Mouse (Mus musculus): ENCODE results near the gene Plcxd2. TPM values are rescaled to one million over a fixed set of nuclear protein-coding genes. Genes with fewer than 3 reads are reported as not detected.

Gene Plcxd2
- polyA plus RNA-seq (2015; fragmentation: Nextera tagmentation; extraction: Ambion mirVana): 0.69 and 0.92 TPM in 2 replicates

DNA sequence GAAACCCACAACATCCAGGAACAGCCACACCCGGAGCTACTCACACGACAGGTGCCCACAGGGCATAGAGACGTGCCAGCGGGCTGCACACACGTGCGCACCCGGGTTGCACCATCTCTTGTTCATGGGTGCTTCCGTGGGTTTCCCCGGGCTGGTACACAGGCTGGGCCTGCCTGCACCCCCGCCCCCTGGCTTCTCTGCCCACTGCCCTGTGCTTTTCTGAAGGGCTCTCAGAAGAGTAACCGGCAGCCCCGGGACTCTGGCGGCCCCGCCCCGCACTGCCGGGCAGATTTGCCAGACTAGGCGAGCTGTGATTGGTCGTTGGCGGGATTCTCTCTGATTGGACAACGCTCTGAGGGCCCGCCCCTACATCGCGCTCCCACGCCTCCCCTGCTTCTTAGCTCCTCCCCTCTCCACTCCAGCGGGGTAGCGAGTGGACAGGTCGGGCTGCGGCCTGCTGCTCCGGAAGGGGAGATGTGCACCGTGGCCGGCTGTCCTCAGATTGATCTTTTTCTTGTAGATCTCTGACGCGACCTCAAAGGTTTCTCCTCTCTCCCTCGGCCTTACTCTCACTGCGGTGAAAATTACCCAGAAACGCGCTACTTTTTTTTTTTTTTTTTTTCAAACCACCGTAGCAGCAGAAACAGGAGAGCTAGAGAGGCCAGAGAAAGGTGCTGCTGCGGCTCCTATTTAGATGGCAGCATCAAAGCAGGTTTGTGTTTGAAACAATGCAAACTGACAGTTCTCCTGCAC, at the start of gene Plcxd2:
Gene Plcxd2 (minus strand): TSS at position 66 of the 753 bp plus-strand sequence.
- ATAC-seq (replicated peaks; ENCODE audit: extremely low read depth, insufficient read depth, low FRiP score): peak; percentile 99
- Histone ChIP-seq H3K4me3 (ENCODE audit: low read length) (peak within 1 kb of the TSS; percentile 84), H3K4me1 (ENCODE audit: control insufficient read depth, insufficient read depth, low read length) (peaks cover 4% of the 10 kb centered on the region), H3K27ac (ENCODE audit: low read length) (peak within 1 kb of the TSS; percentile 79), H3K27me3 (ENCODE audit: control insufficient read depth, insufficient read depth, low read length) (no peaks in the 10 kb centered on the region), H3K9me3 (replicated peaks; ENCODE audit: control insufficient read depth, low read length) (no peaks in the 10 kb centered on the region; the same call in 1 of the 2 replicates), H3K36me3 (ENCODE audit: control insufficient read depth, insufficient read depth) (no peaks in the 10 kb centered on the region), H3K4me2 (ENCODE audit: low read depth, low read length) (peak within 1 kb of the TSS; percentile 99), H3K9ac (ENCODE audit: low read length) (peak within 1 kb of the TSS; percentile 84)
- under 1% methylated on average over 39 of the region's 39 CpGs for WGBS

- no peaks in the 10 kb centered on the region for H3K36me3 ChIP-seq (ENCODE audit: control insufficient read depth, insufficient read depth)
- no peak overlapping the region for H3K27ac ChIP-seq (ENCODE audit: low read length)
- no peaks in the 10 kb centered on the region for H3K4me1 ChIP-seq (ENCODE audit: control insufficient read depth, insufficient read depth, low read length)
- H3K27me3 ChIP-seq (ENCODE audit: control insufficient read depth, insufficient read depth, low read length): no peaks in the 10 kb centered on the region
- 73% methylated on average over 2 of the region's 2 CpGs for WGBS
- H3K9me3 ChIP-seq (replicated peaks; ENCODE audit: control insufficient read depth, low read length): no peaks in the 10 kb centered on the region
- H3K9ac ChIP-seq (ENCODE audit: low read length): no peak overlapping the region
- ATAC-seq (replicated peaks; ENCODE audit: extremely low read depth, insufficient read depth, low FRiP score): no peak
- H3K4me3 ChIP-seq (ENCODE audit: low read length): no peak overlapping the region
- no peak overlapping the region for H3K4me2 ChIP-seq (ENCODE audit: low read depth, low read length)
Measured at GRCm38 (mm10) chr16:46046906-46047305, 36.9 kb upstream of the Plcxd2 start.

GRCm38 (mm10) chr16:46036261-46036660, 26.2 kb upstream of the Plcxd2 start:
- Histone ChIP-seq H3K27ac (ENCODE audit: low read length) (no peak overlapping the region), H3K9me3 (replicated peaks; ENCODE audit: control insufficient read depth, low read length) (no peaks in the 10 kb centered on the region), H3K4me2 (ENCODE audit: low read depth, low read length) (no peak overlapping the region), H3K4me3 (ENCODE audit: low read length) (no peak overlapping the region), H3K36me3 (ENCODE audit: control insufficient read depth, insufficient read depth) (no peaks in the 10 kb centered on the region), H3K4me1 (ENCODE audit: control insufficient read depth, insufficient read depth, low read length) (no peaks in the 10 kb centered on the region), H3K27me3 (ENCODE audit: control insufficient read depth, insufficient read depth, low read length) (no peaks in the 10 kb centered on the region), H3K9ac (ENCODE audit: low read length) (no peak overlapping the region)
- WGBS: 53% methylated on average over 2 of the region's 2 CpGs
- no peak for ATAC-seq (replicated peaks; ENCODE audit: extremely low read depth, insufficient read depth, low FRiP score)

DNA sequence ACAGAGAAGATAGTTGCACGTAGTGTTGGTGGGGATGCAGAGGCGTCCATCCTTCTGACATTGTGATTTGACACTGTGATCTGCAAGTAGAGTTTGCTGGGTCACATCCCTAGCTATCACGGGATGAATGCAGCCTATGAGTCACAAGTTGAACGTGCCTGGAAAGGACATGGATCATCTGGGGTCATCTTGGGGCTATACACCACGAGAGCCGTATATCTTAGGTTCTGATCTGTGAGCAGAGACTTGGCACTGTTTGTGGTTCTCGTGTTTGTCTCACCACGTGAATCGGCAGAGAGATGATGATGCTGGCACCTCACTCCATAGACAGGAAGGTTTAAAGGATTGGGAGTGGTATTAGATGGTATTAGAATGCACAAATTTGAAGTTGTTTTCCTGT, 23.9 kb upstream of the Plcxd2 start:
- no peak overlapping the region for H3K9ac ChIP-seq (ENCODE audit: low read length)
- no peaks in the 10 kb centered on the region for H3K27me3 ChIP-seq (ENCODE audit: control insufficient read depth, insufficient read depth, low read length)
- ATAC-seq (replicated peaks; ENCODE audit: extremely low read depth, insufficient read depth, low FRiP score): no peak
- no peaks in the 10 kb centered on the region for H3K36me3 ChIP-seq (ENCODE audit: control insufficient read depth, insufficient read depth)
- no peak overlapping the region for H3K4me2 ChIP-seq (ENCODE audit: low read depth, low read length)
- H3K4me3 ChIP-seq (ENCODE audit: low read length): no peak overlapping the region
- H3K27ac ChIP-seq (ENCODE audit: low read length): no peak overlapping the region
- 60% methylated on average over 9 of the region's 9 CpGs for WGBS
- H3K4me1 ChIP-seq (ENCODE audit: control insufficient read depth, insufficient read depth, low read length): no peaks in the 10 kb centered on the region
- no peaks in the 10 kb centered on the region for H3K9me3 ChIP-seq (replicated peaks; ENCODE audit: control insufficient read depth, low read length)

GRCm38 (mm10) chr16:46022958-46023491, 13.0 kb upstream of the Plcxd2 start:
- 54% methylated on average over 5 of the region's 5 CpGs for WGBS
- H3K9me3 ChIP-seq (replicated peaks; ENCODE audit: control insufficient read depth, low read length): no peaks in the 10 kb centered on the region
- no peaks in the 10 kb centered on the region for H3K4me1 ChIP-seq (ENCODE audit: control insufficient read depth, insufficient read depth, low read length)
- H3K9ac ChIP-seq (ENCODE audit: low read length): no peak overlapping the region
- no peak for ATAC-seq (replicated peaks; ENCODE audit: extremely low read depth, insufficient read depth, low FRiP score)
- H3K36me3 ChIP-seq (ENCODE audit: control insufficient read depth, insufficient read depth): no peaks in the 10 kb centered on the region
- no peak overlapping the region for H3K27ac ChIP-seq (ENCODE audit: low read length)
- no peak overlapping the region for H3K4me2 ChIP-seq (ENCODE audit: low read depth, low read length)
- no peak overlapping the region for H3K4me3 ChIP-seq (ENCODE audit: low read length)
- no peaks in the 10 kb centered on the region for H3K27me3 ChIP-seq (ENCODE audit: control insufficient read depth, insufficient read depth, low read length)

- no peak overlapping the region for H3K4me2 ChIP-seq (ENCODE audit: low read depth, low read length)
- no peaks in the 10 kb centered on the region for H3K27me3 ChIP-seq (ENCODE audit: control insufficient read depth, insufficient read depth, low read length)
- H3K9me3 ChIP-seq (replicated peaks; ENCODE audit: control insufficient read depth, low read length): no peaks in the 10 kb centered on the region
- no peak overlapping the region for H3K9ac ChIP-seq (ENCODE audit: low read length)
- no peak overlapping the region for H3K27ac ChIP-seq (ENCODE audit: low read length)
- no peaks in the 10 kb centered on the region for H3K4me1 ChIP-seq (ENCODE audit: control insufficient read depth, insufficient read depth, low read length)
- ATAC-seq (replicated peaks; ENCODE audit: extremely low read depth, insufficient read depth, low FRiP score): peak; percentile 68
- no peak overlapping the region for H3K4me3 ChIP-seq (ENCODE audit: low read length)
- H3K36me3 ChIP-seq (ENCODE audit: control insufficient read depth, insufficient read depth): no peaks in the 10 kb centered on the region
- WGBS: 40% methylated on average over 5 of the region's 5 CpGs
Measured at GRCm38 (mm10) chr16:46022189-46022928, 12.3 kb upstream of the Plcxd2 start.

GRCm38 (mm10) chr16:46021302-46021701, 11.3 kb upstream of the Plcxd2 start:
- Histone ChIP-seq H3K9ac (ENCODE audit: low read length) (no peak overlapping the region), H3K27ac (ENCODE audit: low read length) (no peak overlapping the region), H3K27me3 (ENCODE audit: control insufficient read depth, insufficient read depth, low read length) (no peaks in the 10 kb centered on the region), H3K9me3 (replicated peaks; ENCODE audit: control insufficient read depth, low read length) (no peaks in the 10 kb centered on the region), H3K4me1 (ENCODE audit: control insufficient read depth, insufficient read depth, low read length) (no peaks in the 10 kb centered on the region), H3K4me2 (ENCODE audit: low read depth, low read length) (no peak overlapping the region), H3K4me3 (ENCODE audit: low read length) (no peak overlapping the region), H3K36me3 (ENCODE audit: control insufficient read depth, insufficient read depth) (no peaks in the 10 kb centered on the region)
- WGBS: 88% methylated on average over 2 of the region's 2 CpGs
- ATAC-seq (replicated peaks; ENCODE audit: extremely low read depth, insufficient read depth, low FRiP score): no peak

GRCm38 (mm10) chr16:46020396-46020795, 10.4 kb upstream of the Plcxd2 start:
- H3K27me3 ChIP-seq (ENCODE audit: control insufficient read depth, insufficient read depth, low read length): no peaks in the 10 kb centered on the region
- H3K4me3 ChIP-seq (ENCODE audit: low read length): no peak overlapping the region
- ATAC-seq (replicated peaks; ENCODE audit: extremely low read depth, insufficient read depth, low FRiP score): no peak
- no peaks in the 10 kb centered on the region; the same call in 1 of the 2 replicates for H3K9me3 ChIP-seq (replicated peaks; ENCODE audit: control insufficient read depth, low read length)
- H3K36me3 ChIP-seq (ENCODE audit: control insufficient read depth, insufficient read depth): no peaks in the 10 kb centered on the region
- 77% methylated on average over 2 of the region's 2 CpGs for whole genome bisulfite sequencing
- H3K27ac ChIP-seq (ENCODE audit: low read length): no peak overlapping the region
- H3K9ac ChIP-seq (ENCODE audit: low read length): no peak overlapping the region
- H3K4me1 ChIP-seq (ENCODE audit: control insufficient read depth, insufficient read depth, low read length): no peaks in the 10 kb centered on the region
- no peak overlapping the region for H3K4me2 ChIP-seq (ENCODE audit: low read depth, low read length)

GRCm38 (mm10) chr16:46019799-46020198, 9.8 kb upstream of the Plcxd2 start:
- no peak overlapping the region for H3K27ac ChIP-seq (ENCODE audit: low read length)
- WGBS: 75% methylated on average over 4 of the region's 4 CpGs
- no peak overlapping the region for H3K9ac ChIP-seq (ENCODE audit: low read length)
- H3K4me1 ChIP-seq (ENCODE audit: control insufficient read depth, insufficient read depth, low read length): no peaks in the 10 kb centered on the region
- no peaks in the 10 kb centered on the region for H3K27me3 ChIP-seq (ENCODE audit: control insufficient read depth, insufficient read depth, low read length)
- H3K4me2 ChIP-seq (ENCODE audit: low read depth, low read length): no peak overlapping the region
- no peak for ATAC-seq (replicated peaks; ENCODE audit: extremely low read depth, insufficient read depth, low FRiP score)
- no peaks in the 10 kb centered on the region for H3K36me3 ChIP-seq (ENCODE audit: control insufficient read depth, insufficient read depth)
- H3K9me3 ChIP-seq (replicated peaks; ENCODE audit: control insufficient read depth, low read length): no peaks in the 10 kb centered on the region; the same call in 1 of the 2 replicates
- H3K4me3 ChIP-seq (ENCODE audit: low read length): no peak overlapping the region

Data from heart, embryonic 16.5 days (tissue).